Mouse (Mus musculus): ENCODE results near the gene Syn3.

- TF ChIP-seq CTCF (IDR thresholded peaks at IDR 0.05; ENCODE audit: extremely low read depth, insufficient read depth, low read length) (no peak), POLR2A (IDR thresholded peaks at IDR 0.05; ENCODE audit: extremely low read depth, insufficient read depth, low read length) (no peak)
These were observed 228.4 kb downstream of the Syn3 start for GRCm38 (mm10) chr10:86270254-86270653.

All from cortical plate, adult 2 months (tissue).